Mouse (Mus musculus) retina, embryonic 14.5 days (tissue): ENCODE measurements around the gene Apbb1.
A peak's percentile ranks its signal among the peaks of the same experiment; 100 is the strongest.

Experiments used
- DNase-seq: peaks from one replicate; pipeline ENCODE4 v3.0.0-alpha.2; 2015; ENCODE audit warnings: low spot score

Gene Apbb1

GRCm38 (mm10) chr7:105519336-105519735 lies 62.1 kb downstream of the Apbb1 start:
- no peak for DNase-seq

DNA sequence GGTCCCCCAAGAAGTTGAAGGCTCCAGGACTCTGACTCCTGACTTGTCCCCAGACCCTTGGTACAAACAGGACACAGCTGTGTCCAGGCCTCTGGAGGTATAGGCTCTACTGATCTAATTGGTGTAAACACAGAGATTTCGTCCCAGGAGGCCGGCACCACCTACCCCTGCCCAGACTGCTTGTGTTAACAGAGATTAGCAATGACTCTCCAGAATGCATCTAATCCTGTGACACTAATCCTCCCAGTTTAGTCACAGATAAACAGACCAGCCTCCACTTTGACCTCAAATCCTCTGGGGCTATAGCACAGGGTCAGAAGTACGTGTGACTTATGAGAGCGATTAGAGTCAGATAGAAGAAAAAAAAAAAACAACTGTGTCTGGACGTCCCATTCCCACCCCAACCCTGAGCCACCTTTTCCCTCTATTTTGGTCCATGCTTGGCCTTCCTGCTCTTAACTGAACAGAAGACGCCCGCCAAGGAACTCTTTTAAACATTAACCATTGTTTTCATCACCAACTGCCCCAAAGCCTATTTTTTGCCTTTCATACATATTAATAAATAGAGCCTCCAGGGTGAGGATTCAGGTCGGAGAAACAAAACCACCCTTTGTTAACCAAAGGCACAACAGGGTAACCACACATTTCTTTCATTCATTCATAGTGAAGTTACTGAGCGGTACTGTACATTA lies 64.6 kb downstream of the Apbb1 start:
- DNase-seq: peak; percentile 45

DNA sequence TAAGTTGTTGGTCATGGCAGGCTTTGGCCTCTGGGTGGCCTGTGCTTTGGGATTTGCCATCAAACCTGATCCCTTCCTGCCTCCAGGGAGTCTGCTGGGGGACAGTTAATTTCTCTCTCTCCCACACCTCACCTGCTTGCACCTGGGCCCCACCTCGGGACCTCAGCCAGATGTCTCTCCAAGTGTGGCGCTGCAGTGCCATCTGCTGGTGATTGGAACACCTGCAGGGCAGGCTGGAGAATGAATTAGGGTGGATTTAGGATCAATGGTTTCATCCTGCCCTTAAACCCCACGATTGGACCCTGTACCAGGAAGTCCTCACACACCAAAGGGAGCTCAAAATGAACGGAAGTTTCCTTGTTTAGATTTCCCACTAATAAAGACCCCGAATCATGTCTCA lies 66.3 kb downstream of the Apbb1 start:
- peak; percentile 76 for DNase-seq

GRCm38 (mm10) chr7:105514561-105514960 lies 66.9 kb downstream of the Apbb1 start:
- no peak for DNase-seq

DNA sequence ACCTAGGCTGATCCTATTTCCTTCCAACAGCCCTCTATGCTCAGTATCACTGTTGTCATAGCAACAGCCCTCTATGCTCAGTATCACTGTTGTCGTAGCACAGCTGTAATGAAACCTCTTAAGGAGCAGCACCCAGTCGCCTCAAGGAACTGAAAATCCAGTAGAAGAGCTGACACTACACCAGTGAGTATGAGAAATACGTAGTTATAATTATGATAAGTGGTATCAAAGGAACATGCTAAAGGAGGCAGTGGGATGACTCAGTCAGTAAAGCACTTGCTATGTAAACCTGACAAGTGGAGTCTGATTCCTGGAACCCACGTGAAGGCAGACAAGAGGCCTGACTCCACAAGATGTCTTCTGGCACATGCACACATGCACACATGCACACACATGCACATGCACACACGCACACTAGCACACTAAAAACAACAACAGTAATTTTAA lies 67.6 kb downstream of the Apbb1 start:
- peak; percentile 15 for DNase-seq

DNA sequence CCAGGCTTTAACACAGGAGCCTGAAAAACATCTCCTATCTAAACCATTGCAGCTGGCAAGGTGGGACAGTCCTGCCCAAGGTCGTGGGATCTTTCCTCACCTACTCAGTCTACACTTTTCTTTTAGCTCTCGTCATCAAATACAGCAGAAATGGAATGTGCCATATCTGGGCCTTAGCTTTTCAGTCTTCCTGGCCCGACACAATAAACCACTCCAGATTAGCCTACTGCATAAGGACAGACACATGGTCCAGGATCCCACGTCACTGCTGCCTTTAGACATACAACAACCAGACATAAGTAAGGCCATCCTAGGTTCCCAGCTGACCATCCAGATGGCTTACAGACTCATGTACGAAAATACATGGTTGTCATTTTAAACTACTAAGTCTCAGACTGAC lies 71.3 kb downstream of the Apbb1 start:
- DNase-seq: no peak
